Mouse (Mus musculus): Measurements from ENCODE around the gene Vmn1r139.
"Not testable (repeated sequence)": the region's sequence is repeated elsewhere in the genome, so short reads cannot be mapped to it uniquely, and the experiment has no call there.

The Vmn1r139 gene

GRCm38 (mm10) chr7:22068757-22069156, at the start of gene Vmn1r139:
Vmn1r139 (plus strand) TSS chr7:22069057.
- DNase-seq (ENCODE audit: low spot score in 2 of 2), result not testable (repeated sequence)

GRCm38 (mm10) chr7:22028797-22029196, 40.1 kb upstream of the Vmn1r139 start, which contains the start of gene Vmn1r138:
Vmn1r138 (minus strand) TSS chr7:22028897.
- not testable (repeated sequence) for DNase-seq (ENCODE audit: low spot score in 2 of 2)

- not testable (repeated sequence) for DNase-seq (ENCODE audit: low spot score in 2 of 2)
These were observed 12.7 kb upstream of the Vmn1r139 start, which contains the start of gene Gm6176 for GRCm38 (mm10) chr7:22056205-22056604. Gm6176 (minus strand) TSS chr7:22056305.

- DNase-seq (ENCODE audit: low spot score in 2 of 2), result not testable (repeated sequence)
These were observed 49.3 kb downstream of the Vmn1r139 start, which contains the start of gene Gm16451 for GRCm38 (mm10) chr7:22118145-22118544. Gm16451 (minus strand) TSS chr7:22118245.

GRCm38 (mm10) chr7:22134641-22135040, 65.8 kb downstream of the Vmn1r139 start, which contains the start of gene Gm10666:
Gm10666 (minus strand) TSS chr7:22134741.
- DNase-seq (ENCODE audit: low spot score in 2 of 2), result not testable (repeated sequence)

All from spleen, postnatal 14 days (tissue).